Mouse (Mus musculus): Measurements from ENCODE around the gene Rtf2. TPM values are rescaled to one million over a fixed set of nuclear protein-coding genes. Genes with fewer than 3 reads are reported as not detected.

The Rtf2 gene
- polyA plus RNA-seq, 1 experiment, result 49.8 TPM

- no peak overlapping the region for H3K4me3 ChIP-seq
- H3K4me2 ChIP-seq (ENCODE audit: low read depth), result no peak overlapping the region
- H3K27me3 ChIP-seq (ENCODE audit: control insufficient read depth, insufficient read depth, insufficient read length), result no peaks in the 10 kb centered on the region
- H3K79me2 ChIP-seq (ENCODE audit: control insufficient read depth, insufficient read depth), result no peaks in the 10 kb centered on the region
- TF ChIP-seq MAX (IDR thresholded peaks at IDR 0.05; ENCODE audit: low read depth) (no peak), MYOD1 (IDR thresholded peaks at IDR 0.05; ENCODE audit: control insufficient read depth in 1 of 3, insufficient read length in 2 of 3, low read depth in 2 of 3) (no peak), REST (IDR thresholded peaks at IDR 0.05; ENCODE audit: insufficient read depth, insufficient read length) (no peak), CEBPB (IDR thresholded peaks at IDR 0.05; ENCODE audit: insufficient read depth, poor library complexity, severe bottlenecking) (no peak), SRF (IDR thresholded peaks at IDR 0.05; ENCODE audit: control insufficient read depth, insufficient read length, low read depth) (no peak), TCF12 (IDR thresholded peaks at IDR 0.05; ENCODE audit: insufficient read depth, poor library complexity, severe bottlenecking) (no peak), MYOG (IDR thresholded peaks at IDR 0.05; ENCODE audit: control insufficient read depth in 1 of 3, insufficient read depth in 1 of 3, insufficient read length in 2 of 3, low read depth in 2 of 3) (no peak), POLR2A (IDR thresholded peaks at IDR 0.05; ENCODE audit: insufficient read length, low read depth) (no peak), E2F4 (IDR thresholded peaks at IDR 0.05; ENCODE audit: insufficient read depth) (no peak), USF1 (IDR thresholded peaks at IDR 0.05; ENCODE audit: low read depth) (no peak), POLR2AphosphoS2 (IDR thresholded peaks at IDR 0.05; ENCODE audit: insufficient read length, low read depth) (no peak), TCF3 (IDR thresholded peaks at IDR 0.05; ENCODE audit: insufficient read length, low read depth) (no peak)
- no peak overlapping the region for H3ac ChIP-seq (ENCODE audit: control insufficient read depth, insufficient read length)
- no peaks in the 10 kb centered on the region for H3K36me3 ChIP-seq (ENCODE audit: control insufficient read depth, insufficient read depth)
Measured at GRCm38 (mm10) chr2:172496736-172497345, 56.5 kb downstream of the Rtf2 start.

- Histone ChIP-seq H3K4me3 (no peak overlapping the region), H3K4me2 (ENCODE audit: low read depth) (no peak overlapping the region), H3K79me2 (ENCODE audit: control insufficient read depth, insufficient read depth) (no peaks in the 10 kb centered on the region), H3ac (ENCODE audit: control insufficient read depth, insufficient read length) (no peak overlapping the region), H3K36me3 (ENCODE audit: control insufficient read depth, insufficient read depth) (no peaks in the 10 kb centered on the region), H3K27me3 (ENCODE audit: control insufficient read depth, insufficient read depth, insufficient read length) (no peaks in the 10 kb centered on the region)
- TF ChIP-seq TCF12 (IDR thresholded peaks at IDR 0.05; ENCODE audit: insufficient read depth, poor library complexity, severe bottlenecking) (no peak), MYOG (IDR thresholded peaks at IDR 0.05; ENCODE audit: control insufficient read depth in 1 of 3, insufficient read depth in 1 of 3, insufficient read length in 2 of 3, low read depth in 2 of 3) (no peak), MYOD1 (IDR thresholded peaks at IDR 0.05; ENCODE audit: control insufficient read depth in 1 of 3, insufficient read length in 2 of 3, low read depth in 2 of 3) (no peak), POLR2A (IDR thresholded peaks at IDR 0.05; ENCODE audit: insufficient read length, low read depth) (no peak), CEBPB (IDR thresholded peaks at IDR 0.05; ENCODE audit: insufficient read depth, poor library complexity, severe bottlenecking) (no peak), SRF (IDR thresholded peaks at IDR 0.05; ENCODE audit: control insufficient read depth, insufficient read length, low read depth) (no peak), MAX (IDR thresholded peaks at IDR 0.05; ENCODE audit: low read depth) (no peak), TCF3 (IDR thresholded peaks at IDR 0.05; ENCODE audit: insufficient read length, low read depth) (no peak), REST (IDR thresholded peaks at IDR 0.05; ENCODE audit: insufficient read depth, insufficient read length) (no peak)
Measured at GRCm38 (mm10) chr2:172498823-172499222, 58.5 kb downstream of the Rtf2 start.

GRCm38 (mm10) chr2:172500752-172501316, 60.5 kb downstream of the Rtf2 start:
- no peaks in the 10 kb centered on the region for H3K27me3 ChIP-seq (ENCODE audit: control insufficient read depth, insufficient read depth, insufficient read length)
- no peaks in the 10 kb centered on the region for H3K79me2 ChIP-seq (ENCODE audit: control insufficient read depth, insufficient read depth)
- no peak overlapping the region for H3ac ChIP-seq (ENCODE audit: control insufficient read depth, insufficient read length)
- H3K4me2 ChIP-seq (ENCODE audit: low read depth), result no peak overlapping the region
- TF ChIP-seq E2F4 (IDR thresholded peaks at IDR 0.05; ENCODE audit: insufficient read depth) (no peak), USF1 (IDR thresholded peaks at IDR 0.05; ENCODE audit: low read depth) (no peak), SRF (IDR thresholded peaks at IDR 0.05; ENCODE audit: control insufficient read depth, insufficient read length, low read depth) (no peak), POLR2A (IDR thresholded peaks at IDR 0.05; ENCODE audit: insufficient read length, low read depth) (no peak), POLR2AphosphoS2 (IDR thresholded peaks at IDR 0.05; ENCODE audit: insufficient read length, low read depth) (no peak), CEBPB (IDR thresholded peaks at IDR 0.05; ENCODE audit: insufficient read depth, poor library complexity, severe bottlenecking) (no peak)
- H3K4me3 ChIP-seq, result no peak overlapping the region
- H3K36me3 ChIP-seq (ENCODE audit: control insufficient read depth, insufficient read depth), result no peaks in the 10 kb centered on the region

- H3ac ChIP-seq (ENCODE audit: control insufficient read depth, insufficient read length), result no peak overlapping the region
- H3K36me3 ChIP-seq (ENCODE audit: control insufficient read depth, insufficient read depth), result no peaks in the 10 kb centered on the region
- H3K4me3 ChIP-seq, result no peak overlapping the region
- TF ChIP-seq POLR2A (IDR thresholded peaks at IDR 0.05; ENCODE audit: insufficient read length, low read depth) (no peak), SRF (IDR thresholded peaks at IDR 0.05; ENCODE audit: control insufficient read depth, insufficient read length, low read depth) (no peak), MYOG (IDR thresholded peaks at IDR 0.05; ENCODE audit: control insufficient read depth in 1 of 3, insufficient read depth in 1 of 3, insufficient read length in 2 of 3, low read depth in 2 of 3) (no peak)
- H3K27me3 ChIP-seq (ENCODE audit: control insufficient read depth, insufficient read depth, insufficient read length), result peaks cover 2% of the 10 kb centered on the region
- H3K4me2 ChIP-seq (ENCODE audit: low read depth), result no peak overlapping the region
- no peaks in the 10 kb centered on the region for H3K79me2 ChIP-seq (ENCODE audit: control insufficient read depth, insufficient read depth)
Measured at GRCm38 (mm10) chr2:172501341-172501740, 61.0 kb downstream of the Rtf2 start.

- no peak overlapping the region for H3K4me2 ChIP-seq (ENCODE audit: low read depth)
- TF ChIP-seq E2F4 (IDR thresholded peaks at IDR 0.05; ENCODE audit: insufficient read depth) (no peak), POLR2AphosphoS2 (IDR thresholded peaks at IDR 0.05; ENCODE audit: insufficient read length, low read depth) (no peak), MYOG (IDR thresholded peaks at IDR 0.05; ENCODE audit: control insufficient read depth in 1 of 3, insufficient read depth in 1 of 3, insufficient read length in 2 of 3, low read depth in 2 of 3) (no peak), MYOD1 (IDR thresholded peaks at IDR 0.05; ENCODE audit: control insufficient read depth in 1 of 3, insufficient read length in 2 of 3, low read depth in 2 of 3) (no peak), REST (IDR thresholded peaks at IDR 0.05; ENCODE audit: insufficient read depth, insufficient read length) (no peak), MAX (IDR thresholded peaks at IDR 0.05; ENCODE audit: low read depth) (no peak), TCF3 (IDR thresholded peaks at IDR 0.05; ENCODE audit: insufficient read length, low read depth) (no peak), TCF12 (IDR thresholded peaks at IDR 0.05; ENCODE audit: insufficient read depth, poor library complexity, severe bottlenecking) (no peak), CEBPB (IDR thresholded peaks at IDR 0.05; ENCODE audit: insufficient read depth, poor library complexity, severe bottlenecking) (no peak), SRF (IDR thresholded peaks at IDR 0.05; ENCODE audit: control insufficient read depth, insufficient read length, low read depth) (no peak), POLR2A (IDR thresholded peaks at IDR 0.05; ENCODE audit: insufficient read length, low read depth) (no peak)
- H3K36me3 ChIP-seq (ENCODE audit: control insufficient read depth, insufficient read depth), result no peaks in the 10 kb centered on the region
- H3K27me3 ChIP-seq (ENCODE audit: control insufficient read depth, insufficient read depth, insufficient read length), result peaks cover 5% of the 10 kb centered on the region
- no peak overlapping the region for H3K4me3 ChIP-seq
- H3K79me2 ChIP-seq (ENCODE audit: control insufficient read depth, insufficient read depth), result no peaks in the 10 kb centered on the region
- no peak overlapping the region for H3ac ChIP-seq (ENCODE audit: control insufficient read depth, insufficient read length)
Measured at GRCm38 (mm10) chr2:172502168-172502567, 61.8 kb downstream of the Rtf2 start.

Measured in myocyte (in vitro differentiated cells).